Mouse (Mus musculus): ENCODE measurements around the gene Efna2.

DNA sequence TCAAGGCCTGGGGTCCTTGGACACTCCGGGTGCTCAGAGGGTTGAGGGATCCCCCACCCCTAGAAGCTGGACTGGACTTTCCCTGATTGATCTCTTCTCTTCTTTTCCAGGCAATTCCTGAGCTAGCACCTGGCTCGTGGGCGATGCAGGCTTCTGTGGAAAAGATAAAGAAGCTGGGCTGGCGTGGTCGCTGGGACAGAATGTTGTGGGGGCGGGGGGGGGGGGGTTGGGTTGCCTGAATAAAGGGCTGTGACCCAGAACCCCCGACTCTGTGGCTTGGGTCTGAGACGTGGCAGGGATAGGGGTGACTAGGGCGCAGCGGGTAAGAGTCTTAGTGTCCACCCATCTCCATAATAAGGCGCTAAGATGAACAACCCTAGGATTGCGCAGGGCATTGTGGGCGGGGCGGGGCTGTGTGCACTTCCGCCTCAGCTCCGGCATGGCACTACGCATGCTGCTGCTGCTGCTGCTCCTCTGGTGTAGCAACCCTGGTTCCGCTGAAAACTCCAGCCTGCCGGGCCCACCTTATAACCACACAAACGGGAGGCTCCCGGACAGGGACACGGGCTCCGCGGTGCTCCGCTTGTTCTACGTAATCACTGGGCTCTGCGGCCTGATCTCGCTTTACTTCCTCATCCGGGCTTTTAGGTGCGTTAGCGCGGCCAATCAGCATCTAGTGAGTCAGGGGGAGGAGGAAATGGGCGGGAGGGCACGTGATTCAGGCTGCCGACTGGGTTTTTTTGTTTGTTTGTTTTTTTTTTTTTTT is 6.6 kb upstream of the Efna2 start, which contains the start of gene 1600002K03Rik:
- TF ChIP-seq POLR2A (IDR thresholded peaks at IDR 0.05; ENCODE audit: extremely low read depth, insufficient read depth, low read length): peak; percentile 72
- TF ChIP-seq CTCF (IDR thresholded peaks at IDR 0.05; ENCODE audit: extremely low read depth, insufficient read depth, low read length): no peak
